Mouse (Mus musculus) kidney, adult 9 months (tissue): Measurements from ENCODE around the gene Tmem143.
A peak's percentile ranks its signal among the peaks of the same experiment; 100 is the strongest.
"Not testable (repeated sequence)": the region's sequence is repeated elsewhere in the genome, so short reads cannot be mapped to it uniquely, and the experiment has no call there.

Source experiments
- DNase-seq: peaks from one replicate; pipeline ENCODE4 v3.0.0; 2022

The Tmem143 gene

GRCm38 (mm10) chr7:45896517-45897257, at the start of gene Tmem143, which contains the start of gene Syngr4:
Gene Tmem143, plus strand, starts transcription at chr7:45896941.
Gene Syngr4, minus strand, starts transcription at chr7:45896714.
- DNase-seq, result peak; percentile 99

GRCm38 (mm10) chr7:45848447-45849027, 48.2 kb upstream of the Tmem143 start:
- DNase-seq, result no peak

GRCm38 (mm10) chr7:45850661-45851060, 46.1 kb upstream of the Tmem143 start:
- no peak for DNase-seq

- no peak for DNase-seq
Measured at GRCm38 (mm10) chr7:45853089-45853488, 43.7 kb upstream of the Tmem143 start.

- no peak for DNase-seq
Measured at GRCm38 (mm10) chr7:45856950-45857901, 39.5 kb upstream of the Tmem143 start.

- no peak for DNase-seq
Measured at GRCm38 (mm10) chr7:45859008-45859407, 37.7 kb upstream of the Tmem143 start.

- DNase-seq, result no peak
Measured at GRCm38 (mm10) chr7:45862804-45863203, 33.9 kb upstream of the Tmem143 start.

- DNase-seq, result no peak
Measured at GRCm38 (mm10) chr7:45864435-45864834, 32.3 kb upstream of the Tmem143 start.

GRCm38 (mm10) chr7:45865925-45866910, 30.5 kb upstream of the Tmem143 start:
- DNase-seq, result peak; percentile 91

GRCm38 (mm10) chr7:45867871-45868270, 28.9 kb upstream of the Tmem143 start:
- DNase-seq, result no peak

- no peak for DNase-seq
Measured at GRCm38 (mm10) chr7:45869107-45869670, 27.6 kb upstream of the Tmem143 start.

GRCm38 (mm10) chr7:45869787-45870186, 27.0 kb upstream of the Tmem143 start:
- DNase-seq, result no peak

GRCm38 (mm10) chr7:45870282-45871058, 26.3 kb upstream of the Tmem143 start:
- DNase-seq, result no peak

GRCm38 (mm10) chr7:45872624-45873023, 24.1 kb upstream of the Tmem143 start, which contains the start of gene Kdelr1:
Gene Kdelr1, plus strand, starts transcription at chr7:45872772.
- peak; percentile 92 for DNase-seq

GRCm38 (mm10) chr7:45873061-45873947, 23.4 kb upstream of the Tmem143 start:
- peak; percentile 78 for DNase-seq

GRCm38 (mm10) chr7:45876895-45877294, 19.8 kb upstream of the Tmem143 start:
- DNase-seq, result no peak

- not testable (repeated sequence) for DNase-seq
Measured at GRCm38 (mm10) chr7:45878278-45878677, 18.5 kb upstream of the Tmem143 start, which contains the start of gene Grin2d. Gene Grin2d, minus strand, starts transcription at chr7:45878378.

GRCm38 (mm10) chr7:45880531-45880930, 16.2 kb upstream of the Tmem143 start:
- DNase-seq, result no peak

GRCm38 (mm10) chr7:45881011-45881410, 15.7 kb upstream of the Tmem143 start:
- DNase-seq, result no peak

- no peak for DNase-seq
Measured at GRCm38 (mm10) chr7:45887246-45887645, 9.5 kb upstream of the Tmem143 start.
